ENCODE assay signal across 8 mouse cellular contexts in genomic region chr3:95526622-95527211, GRCm38 (mm10). TPM values are rescaled to one million over a fixed set of nuclear protein-coding genes. Genes with fewer than 3 reads are reported as not detected.
DNase-seq lines count a peak whose midpoint lies in the region; ATAC-seq lines count a peak whose summit lies in the region.

TSS of gene Ctss (plus strand) at chr3:95526786.

- no peak within 1 kb of the TSS for H3K27ac ChIP-seq in forebrain, embryonic 15.5 days (replicated peaks)
- no peak within 1 kb of the TSS for H3K27ac ChIP-seq in forebrain, embryonic 11.5 days (ENCODE audit: low read depth, low read length)
- no peak within 1 kb of the TSS for H3K27ac ChIP-seq in midbrain, embryonic 11.5 days (ENCODE audit: low read depth, low read length)
- H3K27ac ChIP-seq in midbrain, embryonic 10.5 days (replicated peaks) = no peak within 1 kb of the TSS

- no peak within 1 kb of the TSS for H3K9ac ChIP-seq in forebrain, embryonic 15.5 days (replicated peaks)
- H3K9ac ChIP-seq in forebrain, embryonic 11.5 days (ENCODE audit: low read length) = no peak within 1 kb of the TSS
- no peak within 1 kb of the TSS for H3K9ac ChIP-seq in midbrain, embryonic 11.5 days (ENCODE audit: low read length)

- no peaks in the 10 kb centered on the region for H3K9me3 ChIP-seq in forebrain, embryonic 15.5 days
- H3K9me3 ChIP-seq in forebrain, embryonic 11.5 days (ENCODE audit: control insufficient read depth, low read length) = no peaks in the 10 kb centered on the region
- no peaks in the 10 kb centered on the region for H3K9me3 ChIP-seq in midbrain, embryonic 11.5 days (ENCODE audit: control insufficient read depth, low read length)
- H3K9me3 ChIP-seq in midbrain, embryonic 10.5 days (replicated peaks) = no peaks in the 10 kb centered on the region

- no peaks in the 10 kb centered on the region for H3K36me3 ChIP-seq in forebrain, embryonic 15.5 days
- no peaks in the 10 kb centered on the region for H3K36me3 ChIP-seq in forebrain, embryonic 11.5 days (ENCODE audit: control insufficient read depth, insufficient read depth, low read length)
- no peaks in the 10 kb centered on the region for H3K36me3 ChIP-seq in midbrain, embryonic 11.5 days (ENCODE audit: control insufficient read depth, insufficient read depth, low read length)
- no peaks in the 10 kb centered on the region for H3K36me3 ChIP-seq in midbrain, embryonic 10.5 days

- no peak for ATAC-seq in forebrain, embryonic 15.5 days (replicated peaks)
- ATAC-seq in forebrain, embryonic 11.5 days (replicated peaks; ENCODE audit: low FRiP score) = no peak
- ATAC-seq in midbrain, embryonic 11.5 days (ENCODE audit: low FRiP score) = no peak
- ATAC-seq in inflammation-experienced regulatory T-cells, adult 6 months = peak; percentile 55

- no peak for DNase-seq in forebrain, embryonic 11.5 days (ENCODE audit: low spot score)
- peak; percentile 56 for DNase-seq in midbrain, embryonic 11.5 days (ENCODE audit: low spot score, missing footprints)
- DNase-seq in midbrain, embryonic 10.5 days (ENCODE audit: low spot score) = no peak
- peak; percentile 49 for DNase-seq in lung, postnatal 25 days (ENCODE audit: low spot score)
- DNase-seq in cerebellum, adult 11 months = no peak
- DNase-seq in ovary, postnatal 10 days (ENCODE audit: low spot score) = no peak

- H3K4me1 ChIP-seq in forebrain, embryonic 15.5 days = no peaks in the 10 kb centered on the region
- no peaks in the 10 kb centered on the region for H3K4me1 ChIP-seq in forebrain, embryonic 11.5 days (replicated peaks; ENCODE audit: control insufficient read depth, insufficient read depth, low read length)
- no peaks in the 10 kb centered on the region for H3K4me1 ChIP-seq in midbrain, embryonic 11.5 days (ENCODE audit: control insufficient read depth, insufficient read depth, low read length)
- no peaks in the 10 kb centered on the region for H3K4me1 ChIP-seq in midbrain, embryonic 10.5 days

- H3K4me2 ChIP-seq in forebrain, embryonic 15.5 days (replicated peaks) = no peak within 1 kb of the TSS
- H3K4me2 ChIP-seq in forebrain, embryonic 11.5 days (ENCODE audit: low read depth, low read length, severe bottlenecking) = no peak within 1 kb of the TSS
- H3K4me2 ChIP-seq in midbrain, embryonic 11.5 days = no peak within 1 kb of the TSS

- WGBS in forebrain, embryonic 15.5 days = 89% methylated on average over 8 of the region's 8 CpGs
- 91% methylated on average over 8 of the region's 8 CpGs for WGBS in forebrain, embryonic 11.5 days
- 90% methylated on average over 8 of the region's 8 CpGs for WGBS in midbrain, embryonic 11.5 days
- WGBS in midbrain, embryonic 10.5 days = 91% methylated on average over 8 of the region's 8 CpGs

- no peak within 1 kb of the TSS for H3K4me3 ChIP-seq in forebrain, embryonic 15.5 days
- no peak within 1 kb of the TSS for H3K4me3 ChIP-seq in forebrain, embryonic 11.5 days (ENCODE audit: low read depth, low read length)
- H3K4me3 ChIP-seq in midbrain, embryonic 11.5 days (ENCODE audit: low read depth, low read length) = no peak within 1 kb of the TSS
- H3K4me3 ChIP-seq in midbrain, embryonic 10.5 days = no peak within 1 kb of the TSS

- H3K27me3 ChIP-seq in forebrain, embryonic 15.5 days = no peaks in the 10 kb centered on the region
- H3K27me3 ChIP-seq in forebrain, embryonic 11.5 days (ENCODE audit: control insufficient read depth, insufficient read depth, low read length) = no peaks in the 10 kb centered on the region
- no peaks in the 10 kb centered on the region for H3K27me3 ChIP-seq in midbrain, embryonic 11.5 days (ENCODE audit: control insufficient read depth, insufficient read depth, low read length)
- no peaks in the 10 kb centered on the region for H3K27me3 ChIP-seq in midbrain, embryonic 10.5 days (ENCODE audit: low read depth, poor library complexity, severe bottlenecking)

RNA-seq across cellular contexts. Expression of gene Ctss, which starts in this region (rescaled TPM):
- 11.9 and 13.9 TPM in 2 replicates for polyA plus RNA-seq in forebrain, embryonic 15.5 days (2015; fragmentation: Nextera tagmentation; extraction: Ambion mirVana)
- polyA plus RNA-seq in forebrain, embryonic 11.5 days (2014; fragmentation: Nextera tagmentation; extraction: Ambion mirVana) = 4.9 and 6.9 TPM in 2 replicates
- polyA plus RNA-seq in midbrain, embryonic 11.5 days (2014; fragmentation: Nextera tagmentation; extraction: Ambion mirVana) = 10.2 TPM in 2 replicates
- 3.2 and 6.8 TPM in 2 replicates for polyA plus RNA-seq in midbrain, embryonic 10.5 days (2016; fragmentation: Nextera tagmentation; extraction: Ambion mirVana)
- polyA plus RNA-seq in inflammation-experienced regulatory T-cells, adult 6 months (2017; shearing (Covaris generic)) = 100 to 1,000 TPM; 244 to 569 (median 448) TPM

Comparison
In these comparisons a context has a peak if more than half of its experiments do, and no peak if none do; other contexts are left out.
1. RNA of gene Ctss (polyA plus RNA-seq): 244 to 569 TPM in inflammation-experienced regulatory T-cells, adult 6 months; 11.9 to 13.9 TPM in forebrain, embryonic 15.5 days, 10.2 TPM in midbrain, embryonic 11.5 days, 4.9 to 6.9 TPM in forebrain, embryonic 11.5 days and 3.2 to 6.8 TPM in midbrain, embryonic 10.5 days; every median in the first group is over 10 times any median in the second.
2. DNase-seq: peak in midbrain, embryonic 11.5 days (single experiment) and lung, postnatal 25 days (single experiment); none in forebrain, embryonic 11.5 days (single experiment), midbrain, embryonic 10.5 days (single experiment), cerebellum, adult 11 months (single experiment) and ovary, postnatal 10 days (single experiment).